Mouse (Mus musculus) liver, postnatal 0 days (tissue): ENCODE data around the gene Sectm1a.

Source experiments
- CTCF ChIP-seq: sonication (generic); IDR thresholded peaks from 2 replicates; pipeline ENCODE4 v1.5.1; 2016; ENCODE audit warnings: antibody characterized with exemption, low read depth
- EP300 ChIP-seq: IDR thresholded peaks from 2 replicates; pipeline ENCODE4 v1.6.1; 2016; ENCODE audit warnings: antibody characterized with exemption, low read depth, mild to moderate bottlenecking

GRCm38 (mm10) chr11:121024163-121024562 is 56.9 kb downstream of the Sectm1a start:
- TF ChIP-seq CTCF, result no peak
- TF ChIP-seq EP300, result no peak
